Mouse (Mus musculus): ENCODE data around the gene Gm17364.

- TF ChIP-seq CTCF (IDR thresholded peaks at IDR 0.05; ENCODE audit: borderline replicate concordance, control insufficient read depth, extremely low read depth, insufficient read depth, low read length, poor library complexity) (no peak), POLR2A (IDR thresholded peaks at IDR 0.05; ENCODE audit: control insufficient read depth, extremely low read depth, insufficient read depth, low read length, poor library complexity) (no peak)
Measured at GRCm38 (mm10) chr13:41295886-41296285, 22.1 kb upstream of the Gm17364 start.
